Mouse (Mus musculus): ENCODE data around the gene Chst3. TPM values are rescaled to one million over a fixed set of nuclear protein-coding genes. Genes with fewer than 3 reads are reported as not detected.
"Not testable (repeated sequence)": the region's sequence is repeated elsewhere in the genome, so short reads cannot be mapped to it uniquely, and the experiment has no call there.

Gene Chst3
- polyA plus RNA-seq, 2 experiments from 2014 or later: 0.11 to 0.51 TPM

DNA sequence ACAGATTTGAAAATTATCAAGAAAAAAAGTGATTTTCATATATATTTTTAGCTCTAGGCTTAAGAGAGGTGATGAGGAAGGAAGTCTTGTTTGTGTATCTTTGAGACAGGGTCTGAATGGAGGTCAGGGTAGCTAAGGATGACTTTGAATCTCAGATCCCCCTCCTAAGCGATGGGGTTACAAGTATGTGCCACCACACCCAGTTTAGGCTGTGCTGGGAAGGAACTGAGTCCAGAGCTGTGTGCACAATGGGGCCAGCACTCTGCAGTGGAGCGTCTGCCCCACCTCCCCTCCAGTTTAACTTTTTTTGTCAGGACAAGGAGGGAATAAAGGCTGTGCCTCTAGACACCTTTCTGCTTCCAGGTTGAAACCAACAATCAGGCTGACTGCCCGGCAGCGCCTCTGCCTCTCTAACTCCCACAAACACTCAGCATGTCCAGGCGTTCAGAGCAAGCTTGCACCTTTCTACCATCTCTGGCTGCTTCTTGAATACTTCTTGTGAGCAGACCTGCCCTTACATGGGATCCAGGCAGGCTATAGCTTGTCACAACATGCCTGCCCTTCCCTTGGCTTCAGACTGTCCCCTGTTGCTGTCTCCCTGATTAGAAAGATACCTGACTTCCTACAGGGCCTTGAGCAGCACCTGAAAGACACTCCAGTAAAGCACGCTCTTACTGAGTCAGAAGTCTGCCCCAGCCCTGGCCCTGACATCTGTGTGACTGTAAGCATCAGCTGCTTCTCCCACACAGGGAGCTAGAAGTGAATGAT lies 11.4 kb upstream of the Chst3 start:
- no peak for ATAC-seq

DNA sequence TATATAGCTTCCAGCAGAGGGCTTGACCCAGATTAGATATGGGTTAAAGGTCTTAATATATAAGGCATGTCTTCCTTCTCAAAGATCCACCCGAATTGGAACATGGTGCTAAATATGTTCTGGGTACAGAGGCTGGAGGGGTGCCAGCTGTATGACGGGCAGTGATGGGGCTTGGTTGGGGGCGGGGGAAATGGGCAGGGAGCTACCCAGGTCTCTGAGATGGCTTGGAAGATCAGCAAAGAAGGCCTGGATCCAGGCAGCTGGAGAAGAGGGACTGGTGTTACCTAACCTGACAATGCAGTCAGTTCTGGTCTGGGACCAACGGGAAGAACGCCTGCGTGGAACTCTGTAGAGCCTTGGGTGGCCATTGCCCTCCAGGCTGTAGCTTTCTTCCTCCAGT lies 10.1 kb upstream of the Chst3 start:
- no peak for ATAC-seq

DNA sequence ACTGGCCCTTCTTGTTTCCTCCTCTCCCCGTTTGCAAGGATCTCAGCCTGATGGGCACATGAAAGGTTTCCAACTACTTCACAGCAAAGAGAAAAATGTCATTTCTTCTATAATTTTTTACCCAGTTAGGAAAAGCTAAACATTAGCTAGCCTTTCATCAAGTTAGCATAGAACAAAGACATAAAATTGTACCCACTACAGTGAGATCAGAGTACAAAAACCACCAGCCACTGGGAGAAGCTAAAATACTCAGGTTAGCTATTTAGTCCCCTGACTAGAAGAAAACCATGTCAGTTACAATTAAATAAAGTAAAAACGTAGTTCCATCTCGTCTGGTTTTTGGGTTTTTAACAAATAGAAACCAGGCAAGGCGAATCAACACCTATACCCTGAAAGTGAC lies 8.6 kb upstream of the Chst3 start:
- ATAC-seq: no peak

DNA sequence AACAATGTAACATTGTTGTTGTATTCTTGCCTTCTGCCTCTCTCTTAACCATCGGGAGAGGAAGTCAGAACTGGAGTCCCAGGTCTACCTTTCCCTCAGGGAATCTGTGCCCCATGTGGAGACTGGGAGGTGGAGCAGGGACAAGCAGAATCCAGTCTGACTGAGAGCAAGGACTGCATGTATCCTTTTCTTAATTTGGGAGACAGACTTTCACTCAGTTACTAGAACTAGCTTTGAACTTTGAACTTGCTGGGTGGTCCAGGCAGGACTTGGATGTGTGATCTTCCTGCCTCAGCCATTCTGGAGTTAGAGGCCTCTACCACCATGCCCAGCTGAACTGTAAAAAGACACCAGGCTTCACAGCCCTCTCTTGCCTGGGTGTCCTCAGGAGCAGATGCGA lies 5.5 kb upstream of the Chst3 start:
- ATAC-seq: no peak

DNA sequence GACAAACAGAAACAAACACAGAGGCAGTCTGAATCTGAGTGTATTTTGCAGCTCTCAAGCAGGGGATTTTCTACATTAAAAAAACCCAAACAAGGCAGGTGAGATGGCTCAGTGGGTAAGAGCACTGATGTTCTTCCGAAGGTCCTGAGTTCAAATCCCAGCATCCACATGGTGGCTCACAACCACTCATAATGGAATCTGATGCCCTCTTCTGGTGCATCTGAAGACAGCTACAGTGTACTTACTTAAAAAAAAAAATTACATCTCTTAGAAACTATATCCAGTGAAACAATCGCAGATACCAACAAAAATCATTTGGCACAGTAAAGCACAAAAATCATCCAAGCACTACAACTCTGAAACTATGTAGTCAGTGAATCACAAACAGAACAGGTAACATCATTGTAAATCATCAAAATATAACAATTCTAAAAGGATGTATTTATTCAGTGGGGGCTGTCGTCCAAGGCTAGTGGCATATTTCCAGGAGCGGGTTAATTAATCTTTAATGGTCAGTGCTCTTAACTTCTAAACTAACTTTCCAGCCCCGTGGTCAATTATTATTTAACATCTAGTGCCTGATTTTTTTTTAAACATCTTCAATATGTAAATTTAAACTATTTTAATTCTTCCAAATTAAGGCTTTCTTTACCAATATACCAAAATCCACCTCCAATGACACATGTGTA lies 2.7 kb upstream of the Chst3 start:
- not testable (repeated sequence) for ATAC-seq

DNA sequence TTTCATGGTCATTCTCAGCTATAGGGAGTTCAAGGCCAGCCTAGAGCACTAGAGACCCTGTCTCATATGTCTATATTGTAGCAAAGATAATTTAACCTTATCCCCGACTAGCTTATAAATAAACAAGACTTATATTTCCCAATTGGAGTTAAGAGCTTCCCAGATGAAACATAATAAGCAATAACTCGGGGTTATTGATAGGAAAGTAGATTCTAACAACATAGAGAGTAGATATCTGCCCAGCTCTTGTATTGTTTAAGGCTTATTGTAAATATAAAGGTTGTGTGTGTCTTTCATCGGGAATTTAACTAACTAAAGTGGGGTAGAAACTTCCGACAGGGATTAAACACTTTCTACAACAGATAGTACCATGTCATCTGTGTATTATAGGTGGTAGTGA lies 1.5 kb upstream of the Chst3 start:
- no peak for ATAC-seq

DNA sequence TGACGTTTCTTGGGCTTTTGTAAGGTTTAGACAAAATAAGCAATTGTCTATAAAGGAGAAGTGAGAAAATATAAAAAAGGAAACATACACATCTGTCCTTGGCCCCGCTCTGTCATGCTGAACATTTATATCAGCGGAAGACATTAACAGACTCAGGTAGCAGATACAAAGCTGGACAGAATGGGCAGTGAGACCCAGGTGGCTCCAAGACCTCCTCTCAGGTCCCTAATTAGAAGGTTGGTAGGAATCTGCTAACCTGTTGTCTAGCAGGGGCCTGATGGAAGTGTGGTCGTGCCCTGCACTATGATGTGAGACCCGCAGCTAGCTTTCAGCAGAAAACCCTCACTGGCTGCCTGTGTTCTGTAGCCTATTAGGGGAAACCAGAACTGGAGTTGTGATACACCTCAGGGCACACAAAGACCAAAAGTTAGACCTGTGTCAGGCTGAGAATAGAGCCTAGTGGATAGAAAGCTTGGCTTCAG lies 1.0 kb upstream of the Chst3 start:
- ATAC-seq: no peak

DNA sequence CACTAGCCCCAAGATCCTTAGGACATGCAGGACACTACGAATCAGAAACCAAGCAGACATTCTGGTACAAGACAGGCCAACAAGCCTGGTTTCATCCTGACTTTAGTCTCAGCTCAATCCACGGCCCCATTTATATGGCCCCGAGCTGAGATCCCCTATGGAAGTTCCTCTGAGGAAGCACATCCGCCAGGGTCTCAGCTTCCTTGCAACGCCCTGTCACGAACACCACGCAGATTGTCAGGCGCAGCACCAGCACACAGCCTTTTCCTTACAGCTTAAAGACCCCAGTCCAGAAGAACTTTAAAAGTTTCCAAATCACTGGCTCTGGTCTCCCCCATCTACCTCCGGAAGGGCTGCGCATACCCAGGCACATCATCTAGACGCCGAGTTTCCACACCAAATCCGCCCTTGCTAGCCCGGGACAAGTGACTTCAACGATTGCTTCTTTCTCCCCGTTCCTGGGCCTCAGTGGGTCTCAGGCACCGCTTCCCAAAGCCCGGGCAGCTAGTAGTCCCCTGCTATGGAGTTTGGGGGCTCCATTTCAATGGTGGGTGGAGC lies 948 bp downstream of the Chst3 start:
- ATAC-seq: no peak

DNA sequence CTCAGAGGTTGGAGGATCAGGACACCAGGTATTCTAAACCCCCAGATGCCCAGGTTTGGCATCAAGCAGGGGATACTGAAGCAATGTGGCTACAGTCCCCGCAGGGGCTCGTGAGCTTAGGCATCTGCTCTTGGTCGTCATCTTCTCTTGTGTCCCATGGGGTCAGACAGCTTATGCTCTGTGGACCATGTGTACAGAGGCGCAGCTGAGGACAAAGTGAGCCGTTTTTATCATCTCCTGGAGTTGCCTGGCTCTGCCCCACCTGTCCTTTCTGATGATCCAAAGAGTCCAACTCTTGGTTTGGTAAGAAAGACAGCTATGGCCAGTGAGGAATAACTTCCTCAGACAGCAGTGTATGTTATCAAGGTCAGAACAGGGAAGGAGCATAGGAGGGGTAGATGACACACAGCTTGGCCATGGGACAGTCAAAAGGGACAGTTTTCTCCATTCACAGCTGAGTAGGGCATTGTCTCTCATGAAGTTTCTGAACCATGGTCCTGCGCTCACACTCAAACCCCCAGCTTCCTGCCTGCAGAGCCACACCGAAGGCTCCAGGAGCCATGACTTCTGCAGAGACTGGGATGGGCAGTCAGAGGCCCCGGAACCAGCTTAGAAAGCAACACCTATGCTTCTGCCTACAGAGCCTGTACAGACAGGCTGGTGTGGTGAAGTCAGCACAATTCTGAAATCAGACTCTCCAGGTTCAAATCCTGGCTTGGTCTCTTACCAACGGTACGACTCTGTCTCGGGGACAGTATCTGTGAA lies 2.5 kb downstream of the Chst3 start:
- ATAC-seq: no peak

DNA sequence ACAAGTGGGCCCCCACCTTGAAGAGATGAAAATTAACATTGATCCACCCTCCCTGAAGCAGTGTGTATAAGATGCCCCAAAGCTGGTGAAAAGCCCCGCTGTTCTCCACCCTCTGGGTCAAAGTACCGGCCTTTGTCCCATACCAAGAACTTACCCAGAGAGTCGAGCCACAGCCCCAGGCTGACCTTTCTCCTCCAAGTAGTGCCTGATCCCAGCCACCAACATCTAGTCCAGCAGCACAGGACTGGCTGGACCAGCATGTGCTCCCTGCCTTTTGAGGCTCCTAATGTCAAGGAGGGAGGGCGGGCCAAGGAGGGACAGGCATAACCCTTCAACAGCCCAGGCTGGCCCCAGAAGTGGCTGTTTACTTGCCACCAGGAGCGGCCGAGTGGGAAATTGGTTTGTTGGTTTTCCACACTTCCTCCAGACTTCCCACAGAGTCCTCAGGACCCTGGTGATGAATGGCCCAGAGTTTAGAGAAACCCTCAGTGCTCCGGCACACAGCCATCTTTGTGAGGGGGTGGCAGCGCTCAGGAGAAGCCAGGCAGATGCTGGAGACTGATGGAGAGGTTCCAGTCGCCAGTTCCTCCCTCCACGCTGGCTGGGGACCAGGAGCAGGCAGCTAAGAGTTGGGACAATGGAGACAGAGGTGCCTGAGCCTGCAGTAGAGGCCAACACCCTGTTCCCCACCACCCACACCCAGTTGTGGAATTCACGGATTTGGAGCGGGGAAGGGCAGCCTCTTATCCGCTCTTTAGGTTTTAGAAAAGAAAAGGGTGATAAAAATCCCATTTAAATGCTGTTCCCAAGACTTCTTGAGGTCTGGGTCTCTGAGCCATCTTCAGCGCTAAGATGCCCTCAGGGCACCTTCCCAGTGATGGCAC lies 3.7 kb downstream of the Chst3 start:
- no peak for ATAC-seq

DNA sequence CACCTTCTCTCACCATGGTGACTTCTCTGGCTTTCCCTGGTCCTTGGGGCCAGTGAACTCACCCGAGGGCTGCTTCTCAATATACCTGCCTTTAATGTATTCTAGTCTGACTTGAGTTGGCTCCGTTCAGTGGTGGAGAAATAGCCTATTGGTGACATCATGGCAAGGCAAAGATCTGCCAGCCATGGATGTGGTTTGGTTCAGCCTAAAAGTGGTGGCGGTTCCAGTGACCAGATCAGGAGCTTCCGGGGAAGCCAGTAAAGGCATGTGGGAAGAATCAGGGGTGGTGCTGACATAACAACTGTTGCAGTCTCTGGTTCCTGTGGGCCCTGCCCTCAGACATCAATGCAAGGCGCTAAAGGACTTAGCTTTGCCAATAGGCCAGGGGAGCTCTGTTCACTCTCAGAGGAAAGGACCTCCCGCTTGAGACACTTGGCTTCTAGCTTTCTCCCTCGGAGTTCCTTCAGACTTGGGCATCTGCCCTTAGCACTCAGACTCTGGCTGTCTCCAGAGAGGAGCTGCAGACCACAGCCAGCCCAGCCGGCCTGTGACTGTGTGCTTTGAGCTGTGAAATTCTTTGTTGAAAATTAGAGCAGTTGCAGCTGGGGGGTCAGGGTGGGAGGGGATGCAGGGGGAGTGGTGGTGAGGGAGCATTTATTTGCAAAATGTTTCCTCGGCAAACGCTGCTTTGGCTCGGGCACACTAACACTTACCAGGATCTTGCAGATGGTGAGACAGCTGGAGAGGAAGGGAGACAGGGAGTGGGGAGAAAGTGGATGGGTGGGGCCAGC lies 6.3 kb downstream of the Chst3 start:
- no peak for ATAC-seq

DNA sequence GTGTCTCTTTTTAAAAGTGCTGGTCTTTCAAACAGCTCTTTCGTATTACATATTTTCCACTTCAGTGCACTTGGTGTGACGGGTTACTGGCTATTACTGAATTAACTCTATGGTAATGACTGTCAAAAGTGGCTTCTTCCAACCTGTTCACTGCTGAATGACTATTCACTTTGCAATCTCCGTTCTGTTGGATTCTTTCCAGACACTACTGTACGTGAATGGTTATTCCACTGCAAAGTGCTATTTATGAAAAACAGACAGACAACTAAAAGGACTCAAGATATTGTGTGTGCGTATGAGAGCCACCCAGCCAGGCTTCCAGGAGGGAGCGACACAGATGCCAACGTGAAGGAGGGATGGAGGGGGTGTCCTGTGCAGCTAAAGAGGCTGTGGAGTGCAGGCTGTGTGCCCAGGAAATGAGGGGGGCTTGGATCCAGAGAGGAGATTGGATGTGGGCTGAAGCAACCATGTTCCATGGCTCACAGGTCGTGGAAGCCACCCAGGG lies 7.5 kb downstream of the Chst3 start:
- ATAC-seq: no peak

DNA sequence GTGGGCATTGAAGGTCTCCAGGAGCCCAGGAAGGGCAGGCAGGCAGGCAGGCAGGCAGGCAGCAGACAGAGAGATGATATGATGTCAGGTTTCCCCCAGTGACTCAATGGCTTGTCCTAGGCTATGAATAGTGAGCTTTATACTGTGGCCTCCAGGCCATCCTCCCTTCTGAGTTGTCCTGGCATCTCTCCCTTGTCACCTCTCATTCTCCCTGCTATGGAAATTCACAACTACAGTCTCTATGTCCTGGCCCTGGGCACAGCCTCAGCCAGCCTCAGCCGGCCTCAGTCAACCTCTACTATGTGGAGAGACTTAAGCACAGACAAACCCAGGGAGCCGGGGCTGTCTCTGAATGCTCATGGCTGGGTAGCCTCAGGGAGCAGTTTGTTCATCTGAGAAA lies 8.6 kb downstream of the Chst3 start:
- ATAC-seq: no peak

DNA sequence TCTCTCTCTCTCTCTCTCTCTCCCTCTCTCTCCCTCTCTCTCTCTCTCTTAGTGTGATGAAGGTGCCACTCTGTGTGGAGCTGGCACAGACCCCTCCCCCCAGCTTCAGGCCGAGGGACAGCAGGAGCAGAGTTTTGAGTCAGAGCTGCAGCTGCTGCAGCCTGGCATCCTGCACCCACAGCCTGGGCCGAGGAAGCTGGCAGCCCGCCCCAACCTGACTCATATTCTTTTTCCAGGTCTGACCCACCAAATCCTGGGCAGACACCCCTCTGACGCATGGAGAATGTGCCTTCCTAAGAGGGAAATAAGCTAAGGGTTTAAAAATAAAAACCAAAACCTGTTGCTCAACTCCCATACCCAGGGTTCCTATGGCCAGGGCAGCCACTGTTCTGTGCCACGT lies 9.8 kb downstream of the Chst3 start:
- ATAC-seq: no peak

DNA sequence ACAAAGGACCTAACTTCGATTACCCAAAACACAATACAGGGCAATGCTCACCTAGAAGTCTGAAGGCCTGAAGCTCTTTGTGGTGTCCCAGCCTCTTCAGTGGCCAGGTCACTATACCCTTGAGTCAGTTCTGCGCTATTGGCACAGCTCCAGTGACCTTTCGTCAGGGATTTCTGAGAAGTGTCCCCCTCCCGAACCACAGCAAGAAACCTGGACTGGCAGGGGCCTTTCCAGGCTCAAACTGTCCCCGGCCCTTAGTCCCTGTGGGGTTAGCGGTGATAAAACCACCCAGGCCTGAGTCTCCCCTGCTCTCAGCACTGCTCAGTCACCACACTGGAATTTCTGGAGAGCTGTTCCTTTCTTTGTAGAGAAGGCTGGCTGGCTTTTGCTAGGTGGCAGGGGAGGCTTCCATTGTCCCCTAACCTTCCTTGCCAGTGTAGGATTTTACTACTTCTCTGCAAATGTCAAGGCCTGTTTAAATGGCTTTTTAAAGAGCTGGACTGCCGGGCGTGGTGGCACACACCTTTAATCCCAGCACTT lies 11.8 kb downstream of the Chst3 start:
- no peak for ATAC-seq

DNA sequence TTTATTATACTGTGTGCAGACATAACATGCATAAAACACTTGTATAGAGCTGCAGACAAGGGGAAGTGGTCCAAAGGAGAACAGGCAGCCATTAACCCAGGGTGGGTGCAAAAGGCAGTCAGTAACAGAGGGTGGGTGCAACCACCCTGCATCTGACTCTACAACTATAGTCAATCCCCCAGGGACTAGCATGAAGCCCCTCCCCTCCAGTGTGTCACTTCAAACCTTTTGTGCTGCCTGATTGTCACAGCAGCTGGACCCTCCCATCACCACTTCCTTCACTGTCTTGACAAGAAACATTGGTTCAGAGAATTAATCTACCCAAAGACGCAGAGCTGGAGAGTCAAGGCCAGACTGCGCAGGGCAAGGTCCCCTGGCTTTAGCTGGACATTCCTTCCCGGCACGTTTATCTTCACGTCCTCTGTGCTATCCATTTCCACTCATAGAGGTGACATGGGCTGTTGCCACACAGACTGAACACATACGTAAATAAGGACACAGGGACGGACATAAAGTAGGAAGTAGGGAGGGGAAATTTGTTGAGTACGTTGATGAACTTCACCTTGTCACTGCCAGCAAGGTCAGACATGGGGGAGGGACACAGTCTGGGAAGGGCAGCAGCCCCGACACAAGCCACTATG lies 13.3 kb downstream of the Chst3 start:
- ATAC-seq: no peak

DNA sequence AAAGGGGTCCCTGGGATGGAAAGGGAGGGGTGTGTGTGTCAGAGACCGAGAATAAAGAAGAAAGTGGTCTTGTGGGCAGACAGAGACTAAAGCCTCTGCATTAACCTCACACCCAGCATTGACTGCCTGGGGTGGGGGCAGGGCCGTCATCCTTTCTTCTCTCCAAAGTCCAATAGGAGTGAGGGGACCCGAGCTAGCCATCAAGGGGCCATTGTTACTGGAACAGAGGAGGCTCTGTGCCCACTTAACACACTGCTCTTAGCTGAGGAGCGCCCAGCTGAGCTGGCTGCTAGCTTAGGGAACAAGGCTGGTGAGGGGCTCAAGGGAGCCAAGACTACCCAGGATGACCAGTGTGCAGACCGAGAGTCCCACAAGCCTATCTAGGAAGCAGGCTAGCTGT lies 16.3 kb downstream of the Chst3 start:
- no peak for ATAC-seq

DNA sequence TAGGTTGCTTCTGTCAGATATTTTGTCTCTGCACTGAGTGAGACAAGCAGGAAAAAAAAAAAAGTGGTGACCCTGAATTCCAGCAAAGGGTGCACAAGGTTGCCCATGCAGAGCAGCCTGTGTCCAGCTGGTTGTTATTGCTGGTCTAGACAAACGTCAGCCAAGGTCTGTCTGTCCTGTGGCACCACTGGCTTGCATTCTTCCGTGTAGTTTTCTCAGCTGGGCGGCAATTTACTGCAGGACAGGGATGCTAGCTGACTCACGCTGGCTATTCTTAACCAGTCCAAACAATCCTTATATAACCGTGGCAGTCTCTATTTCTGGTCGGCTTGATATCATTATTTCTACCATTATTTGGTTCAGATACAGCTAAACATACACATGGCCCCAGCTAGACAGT lies 18.1 kb downstream of the Chst3 start:
- ATAC-seq: no peak

DNA sequence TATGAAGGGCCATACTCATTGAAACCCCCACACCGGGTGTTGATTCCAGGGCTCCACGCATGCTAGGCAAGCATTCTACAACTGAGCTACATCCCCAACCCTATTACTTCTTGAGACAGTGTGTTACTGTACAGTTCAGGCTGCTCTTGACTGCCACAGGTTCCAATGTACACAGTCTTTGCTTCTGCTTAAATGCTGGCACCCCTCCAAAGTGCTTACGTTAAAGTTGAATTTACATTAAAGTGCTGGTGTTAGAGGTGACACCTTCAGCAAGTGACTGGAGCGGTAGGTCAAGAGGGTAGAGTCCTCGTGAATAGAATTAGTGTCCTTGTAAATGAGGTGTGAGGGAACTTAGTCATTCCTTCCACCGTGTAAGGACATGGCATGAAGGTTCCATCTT lies 19.7 kb downstream of the Chst3 start:
- ATAC-seq: no peak

DNA sequence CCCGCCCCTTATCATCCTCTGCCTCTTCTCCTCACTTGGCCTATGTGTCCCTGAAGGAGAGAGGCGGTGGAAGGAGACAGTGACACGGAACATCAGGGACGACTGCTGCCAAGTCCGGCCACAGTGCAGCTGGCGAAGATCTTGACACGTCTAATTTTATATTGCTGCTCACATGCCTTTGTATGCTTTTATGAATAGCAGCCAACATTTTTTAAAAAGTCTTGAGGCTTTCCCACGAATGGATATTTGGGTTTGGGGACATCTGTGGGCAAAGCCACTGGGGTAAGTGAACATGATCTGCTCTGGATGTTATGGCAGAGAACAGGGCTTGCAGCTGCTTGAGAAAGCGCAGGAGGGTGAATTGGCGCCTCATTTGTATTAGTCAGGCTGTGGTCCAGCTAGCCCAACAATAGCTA lies 21.6 kb downstream of the Chst3 start:
- no peak for ATAC-seq
